12 mouse cellular contexts compared by ENCODE assay signal in the genomic region with DNA sequence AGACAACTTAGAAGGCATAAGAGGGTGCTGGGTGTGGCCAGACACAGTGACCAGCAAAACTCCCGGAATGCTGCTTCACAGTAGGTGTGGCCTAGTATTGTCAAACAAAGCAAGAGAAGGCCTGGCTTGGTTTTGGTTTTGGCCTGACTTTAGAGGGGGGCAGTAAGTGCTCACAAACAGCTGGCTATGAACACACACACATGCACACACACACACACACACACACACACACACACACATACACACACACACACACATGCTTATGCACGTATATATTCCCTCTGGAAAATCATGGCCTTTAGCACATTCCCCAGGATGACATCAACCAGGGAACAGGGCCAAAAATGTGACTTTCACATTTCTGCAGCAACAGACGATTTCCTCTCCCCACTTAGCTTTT.
A peak's percentile ranks its signal among the peaks of the same experiment; 100 is the strongest.
DNase-seq lines count a peak whose midpoint lies in the region; ATAC-seq and TF ChIP-seq lines count a peak whose summit lies in the region.
"Had no signal": no experiment of that assay in that cellular context is flagged by ENCODE, and none has a peak within 500 bp of the region (broad histone marks: within the 10 kb centered on the region; RNA-seq: fewer than 3 reads in every experiment).

No protein-coding gene starts in this region.

- intact Hi-C loops in heart, postnatal 14 days (cut with DNase I) = no loop called here

- WGBS in forebrain, postnatal 0 days = 55% methylated on average over 3 of the region's 3 CpGs
- WGBS in forebrain, embryonic 14.5 days = 62% methylated on average over 3 of the region's 3 CpGs
- WGBS in limb, embryonic 13.5 days = 40% methylated on average over 3 of the region's 3 CpGs
- 78% methylated on average over 3 of the region's 3 CpGs for WGBS in limb, embryonic 10.5 days
- WGBS in stomach, embryonic 16.5 days = 29% methylated on average over 3 of the region's 3 CpGs

- ATAC-seq in forebrain, postnatal 0 days = no peak
- no peak for ATAC-seq in forebrain, embryonic 14.5 days
- ATAC-seq in limb, embryonic 13.5 days (ENCODE audit: low FRiP score, low read depth) = peak; percentile 64; the same call in 1 of the 2 replicates
- peak; percentile 66 for ATAC-seq in stomach, embryonic 16.5 days (ENCODE audit: insufficient read depth, low FRiP score)
- ATAC-seq in megakaryocyte, adult 5-6 weeks (ENCODE audit: poor library complexity, severe bottlenecking) = no peak

- no peak for TF ChIP-seq CTCF in forebrain, postnatal 0 days (IDR thresholded peaks at IDR 0.05; ENCODE audit: low read depth)

- H3K27me3 ChIP-seq in forebrain, postnatal 0 days (ENCODE audit: insufficient read depth, low read length) = no peaks in the 10 kb centered on the region
- H3K27me3 ChIP-seq in forebrain, embryonic 14.5 days (replicated peaks; ENCODE audit: control insufficient read depth, insufficient read depth, low read length) = no peaks in the 10 kb centered on the region
- peaks cover 17% of the 10 kb centered on the region; the same call in 1 of the 2 replicates for H3K27me3 ChIP-seq in limb, embryonic 13.5 days
- H3K27me3 ChIP-seq in limb, embryonic 10.5 days (ENCODE audit: low read depth, poor library complexity, severe bottlenecking) = peaks cover 72% of the 10 kb centered on the region
- H3K27me3 ChIP-seq in stomach, embryonic 16.5 days (ENCODE audit: control insufficient read depth, insufficient read depth, low read length) = no peaks in the 10 kb centered on the region
- H3K27me3 ChIP-seq: liver, embryonic 15.5 days had no signal

- no peaks in the 10 kb centered on the region for H3K9me3 ChIP-seq in forebrain, postnatal 0 days (ENCODE audit: low read length)
- no peaks in the 10 kb centered on the region for H3K9me3 ChIP-seq in forebrain, embryonic 14.5 days (replicated peaks; ENCODE audit: control insufficient read depth, low read length)
- no peaks in the 10 kb centered on the region for H3K9me3 ChIP-seq in limb, embryonic 13.5 days
- H3K9me3 ChIP-seq in limb, embryonic 10.5 days (replicated peaks) = no peaks in the 10 kb centered on the region
- no peaks in the 10 kb centered on the region for H3K9me3 ChIP-seq in stomach, embryonic 16.5 days (replicated peaks; ENCODE audit: control insufficient read depth, low read length)
- H3K9me3 ChIP-seq: hindbrain, embryonic 10.5 days; liver, embryonic 15.5 days had no signal

- no peaks in the 10 kb centered on the region for H3K36me3 ChIP-seq in forebrain, postnatal 0 days (ENCODE audit: insufficient read depth)
- H3K36me3 ChIP-seq in forebrain, embryonic 14.5 days (ENCODE audit: control insufficient read depth, insufficient read depth, low read length) = no peaks in the 10 kb centered on the region
- H3K36me3 ChIP-seq in limb, embryonic 13.5 days = no peaks in the 10 kb centered on the region
- no peaks in the 10 kb centered on the region for H3K36me3 ChIP-seq in limb, embryonic 10.5 days
- no peaks in the 10 kb centered on the region for H3K36me3 ChIP-seq in stomach, embryonic 16.5 days (ENCODE audit: control insufficient read depth, insufficient read depth, low read length)
- H3K36me3 ChIP-seq: hindbrain, embryonic 10.5 days; liver, embryonic 15.5 days had no signal

- no peaks in the 10 kb centered on the region for H3K4me1 ChIP-seq in forebrain, postnatal 0 days (ENCODE audit: insufficient read depth)
- H3K4me1 ChIP-seq in forebrain, embryonic 14.5 days (ENCODE audit: control insufficient read depth, insufficient read depth, low read length) = no peaks in the 10 kb centered on the region
- H3K4me1 ChIP-seq in limb, embryonic 13.5 days = no peaks in the 10 kb centered on the region
- no peaks in the 10 kb centered on the region for H3K4me1 ChIP-seq in limb, embryonic 10.5 days
- H3K4me1 ChIP-seq in stomach, embryonic 16.5 days (ENCODE audit: control insufficient read depth, insufficient read depth, low read length) = no peaks in the 10 kb centered on the region
- H3K4me1 ChIP-seq: hindbrain, embryonic 10.5 days; liver, embryonic 15.5 days had no signal

- H3K4me3 ChIP-seq in forebrain, postnatal 0 days (ENCODE audit: low read depth, low read length) = no peak overlapping the region
- no peak overlapping the region for H3K4me3 ChIP-seq in forebrain, embryonic 14.5 days (ENCODE audit: low read depth, low read length)
- H3K4me3 ChIP-seq in limb, embryonic 13.5 days = no peak overlapping the region
- no peak overlapping the region for H3K4me3 ChIP-seq in limb, embryonic 10.5 days
- H3K4me3 ChIP-seq in stomach, embryonic 16.5 days (replicated peaks; ENCODE audit: low read length) = no peak overlapping the region
- H3K4me3 ChIP-seq: hindbrain, embryonic 10.5 days; liver, embryonic 15.5 days had no signal

- H3K27ac ChIP-seq in forebrain, postnatal 0 days (ENCODE audit: low read depth, low read length) = no peak overlapping the region
- H3K27ac ChIP-seq in forebrain, embryonic 14.5 days (ENCODE audit: low read depth, low read length) = no peak overlapping the region
- peak overlapping the region; percentile 48; the same call in 1 of the 2 replicates for H3K27ac ChIP-seq in limb, embryonic 13.5 days
- H3K27ac ChIP-seq in limb, embryonic 10.5 days = no peak overlapping the region
- H3K27ac ChIP-seq in stomach, embryonic 16.5 days (ENCODE audit: low read length) = no peak overlapping the region
- H3K27ac ChIP-seq: hindbrain, embryonic 10.5 days; liver, embryonic 15.5 days had no signal

- no peak overlapping the region for H3K4me2 ChIP-seq in forebrain, postnatal 0 days (ENCODE audit: low read depth)
- H3K4me2 ChIP-seq in forebrain, embryonic 14.5 days (ENCODE audit: low read length) = no peak overlapping the region
- no peak overlapping the region for H3K4me2 ChIP-seq in limb, embryonic 13.5 days (replicated peaks)
- no peak overlapping the region for H3K4me2 ChIP-seq in stomach, embryonic 16.5 days (ENCODE audit: low read depth, low read length)
- H3K4me2 ChIP-seq: liver, embryonic 15.5 days had no signal

- H3K9ac ChIP-seq in forebrain, postnatal 0 days = no peak overlapping the region
- H3K9ac ChIP-seq in forebrain, embryonic 14.5 days (ENCODE audit: low read length) = no peak overlapping the region
- no peak overlapping the region for H3K9ac ChIP-seq in limb, embryonic 13.5 days
- no peak overlapping the region for H3K9ac ChIP-seq in stomach, embryonic 16.5 days (ENCODE audit: low read length)
- H3K9ac ChIP-seq: liver, embryonic 15.5 days had no signal

- peak; percentile 1 for DNase-seq in forebrain, postnatal 0 days
- no peak for DNase-seq in forebrain, embryonic 14.5 days (ENCODE audit: low spot score)
- no peak for DNase-seq in limb, embryonic 10.5 days (ENCODE audit: low spot score)
- peak; percentile 16 to 53 for DNase-seq in heart, postnatal 14 days
- DNase-seq in right cerebral cortex, postnatal 36 days (ENCODE audit: low spot score in 2 of 2) = no peak
- DNase-seq: cerebellum, postnatal 36 days; layer of hippocampus, postnatal 36 days had no signal

Comparison
In these comparisons a context has a peak if more than half of its experiments do, and no peak if none do; other contexts are left out.
1. DNase-seq: peak in forebrain, postnatal 0 days (single experiment) and heart, postnatal 14 days (2 of 2); none in forebrain, embryonic 14.5 days (single experiment), limb, embryonic 10.5 days (single experiment) and right cerebral cortex, postnatal 36 days (0 of 2).
2. ATAC-seq: peak in limb, embryonic 13.5 days (single experiment) and stomach, embryonic 16.5 days (single experiment); none in forebrain, postnatal 0 days (single experiment), forebrain, embryonic 14.5 days (single experiment) and megakaryocyte, adult 5-6 weeks (single experiment).